ENCODE assay signal across 8 mouse cellular contexts in the genomic region with DNA sequence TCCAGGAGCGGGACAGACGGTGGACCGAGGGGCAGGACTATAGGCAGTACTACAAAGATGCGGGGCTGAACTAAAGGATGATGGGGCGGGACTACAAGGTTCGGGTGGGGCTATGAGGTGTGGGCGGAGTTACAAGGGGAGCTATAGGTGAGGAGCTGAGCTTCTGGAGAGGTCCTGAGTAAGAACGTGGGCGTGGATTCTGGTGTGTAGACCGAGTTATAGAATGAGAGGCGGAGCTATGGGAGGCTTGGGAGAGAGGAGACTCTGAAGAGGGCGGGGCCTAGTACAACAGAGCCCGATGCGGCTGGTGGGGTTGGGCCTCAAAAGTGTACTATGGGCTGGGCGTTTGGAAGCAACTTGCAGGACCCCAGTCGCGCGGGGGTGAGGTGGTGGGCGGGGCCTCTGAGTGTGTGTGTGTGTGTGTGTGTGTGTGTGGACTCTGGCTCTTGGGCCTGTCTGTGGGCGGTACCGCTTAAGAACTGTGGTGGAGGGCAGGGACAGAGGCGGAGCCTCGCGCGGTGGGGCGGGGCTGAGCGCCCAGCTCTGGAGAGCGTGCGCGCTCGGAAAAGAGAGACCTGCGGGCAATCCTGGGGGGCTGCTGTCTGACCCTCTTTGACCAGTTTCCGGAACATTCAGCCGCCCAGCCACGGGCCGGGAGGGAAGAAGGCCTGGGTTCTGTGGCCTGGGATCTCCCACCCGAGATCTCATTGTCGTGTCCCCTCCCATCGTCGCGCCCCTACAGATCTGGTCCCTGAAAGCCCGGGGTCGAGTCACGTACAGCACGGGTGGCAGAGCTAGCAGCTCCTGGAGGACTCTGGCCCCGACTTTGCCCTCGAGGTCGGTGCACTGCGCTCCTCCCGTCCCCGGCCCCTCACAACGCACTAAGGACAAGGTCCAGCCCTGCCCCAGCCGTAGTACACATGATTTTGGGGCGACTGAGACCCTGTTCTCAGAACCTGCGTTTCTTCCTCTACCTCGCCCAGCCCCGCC. TPM values are rescaled to one million over a fixed set of nuclear protein-coding genes. Genes with fewer than 3 reads are reported as not detected.
DNase-seq lines count a peak whose midpoint lies in the region; ATAC-seq and TF ChIP-seq lines count a peak whose summit lies in the region.

No protein-coding gene starts in this region.

- peak; percentile 98 for DNase-seq in MN1 (ENCODE audit: low spot score)
- DNase-seq in cerebellum, adult 8-10 months = peak; percentile 78
- peak; percentile 93 for DNase-seq in forelimb bud, embryonic 11.5 days (ENCODE audit: low read depth, low spot score)
- peak; percentile 94 for DNase-seq in hindbrain, embryonic 10.5 days (ENCODE audit: low spot score)
- peak; percentile 96 for DNase-seq in layer of hippocampus, adult 9-11 months
- peak; percentile 99 for DNase-seq in lung, postnatal 0 days (ENCODE audit: low spot score)
- DNase-seq in ovary, postnatal 36 days (ENCODE audit: low spot score) = peak; percentile 86
- peak; percentile 82 for DNase-seq in thymus, postnatal 25 days

- TF ChIP-seq CTCF in lung, postnatal 0 days (IDR thresholded peaks at IDR 0.05) = no peak

- no peak for TF ChIP-seq EP300 in lung, postnatal 0 days (IDR thresholded peaks at IDR 0.05)

- H3K4me2 ChIP-seq in lung, postnatal 0 days (replicated peaks; ENCODE audit: low read depth, low read length) = peak overlapping the region; percentile 86

- 1% methylated on average over 57 of the region's 57 CpGs for WGBS in hindbrain, embryonic 10.5 days
- WGBS in lung, postnatal 0 days = 3% methylated on average over 49 of the region's 57 CpGs

- H3K4me1 ChIP-seq in hindbrain, embryonic 10.5 days (replicated peaks) = peaks cover 60% of the 10 kb centered on the region
- peaks cover 17% of the 10 kb centered on the region; the same call in 1 of the 2 replicates for H3K4me1 ChIP-seq in lung, postnatal 0 days (ENCODE audit: insufficient read depth, low read depth, low read length)

- H3K27ac ChIP-seq in hindbrain, embryonic 10.5 days = peak overlapping the region; percentile 87
- H3K27ac ChIP-seq in lung, postnatal 0 days (ENCODE audit: low read length) = peak overlapping the region; percentile 66

- H3K36me3 ChIP-seq in hindbrain, embryonic 10.5 days = no peaks in the 10 kb centered on the region
- no peaks in the 10 kb centered on the region for H3K36me3 ChIP-seq in lung, postnatal 0 days (ENCODE audit: insufficient read depth, low read length)

- no peaks in the 10 kb centered on the region for H3K9me3 ChIP-seq in hindbrain, embryonic 10.5 days
- H3K9me3 ChIP-seq in lung, postnatal 0 days (ENCODE audit: low read length) = no peaks in the 10 kb centered on the region

- peak; percentile 78 for ATAC-seq in lung, postnatal 0 days

- peaks cover 84% of the 10 kb centered on the region for H3K27me3 ChIP-seq in hindbrain, embryonic 10.5 days (ENCODE audit: insufficient read depth, poor library complexity, severe bottlenecking)
- peaks cover 7% of the 10 kb centered on the region; the same call in 1 of the 2 replicates for H3K27me3 ChIP-seq in lung, postnatal 0 days (replicated peaks; ENCODE audit: insufficient read depth, low read length)

- peak overlapping the region; percentile 69 for H3K4me3 ChIP-seq in hindbrain, embryonic 10.5 days
- peak overlapping the region; percentile 36 for H3K4me3 ChIP-seq in lung, postnatal 0 days (ENCODE audit: low read depth, low read length)

- peak overlapping the region; percentile 54; the same call in 1 of the 2 replicates for H3K9ac ChIP-seq in lung, postnatal 0 days (replicated peaks; ENCODE audit: low read depth)

RNA-seq across cellular contexts. Expression of gene Mast3, which starts 7.5 kb away (rescaled TPM):
- polyA plus RNA-seq in hindbrain, embryonic 10.5 days (2016; fragmentation: Nextera tagmentation; extraction: Ambion mirVana) = 11.4 and 18.2 TPM in 2 replicates
- polyA plus RNA-seq in lung, postnatal 0 days (2015; fragmentation: Nextera tagmentation; extraction: Ambion mirVana) = 7.3 and 7.6 TPM in 2 replicates

RNA-seq across cellular contexts. Expression of gene Il12rb1, which starts 10.9 kb away (rescaled TPM):
- polyA plus RNA-seq in hindbrain, embryonic 10.5 days (2016; fragmentation: Nextera tagmentation; extraction: Ambion mirVana) = 0.05 TPM in 1 of 2 replicates, not detected in the other
- 0.13 and 0.16 TPM in 2 replicates for polyA plus RNA-seq in lung, postnatal 0 days (2015; fragmentation: Nextera tagmentation; extraction: Ambion mirVana)

RNA-seq across cellular contexts. Expression of gene Pik3r2, which starts 20.9 kb away (rescaled TPM):
- polyA plus RNA-seq in hindbrain, embryonic 10.5 days (2016; fragmentation: Nextera tagmentation; extraction: Ambion mirVana) = 73.4 and 82.1 TPM in 2 replicates
- 28.0 and 30.5 TPM in 2 replicates for polyA plus RNA-seq in lung, postnatal 0 days (2015; fragmentation: Nextera tagmentation; extraction: Ambion mirVana)

RNA-seq across cellular contexts. Expression of gene Mpv17l2, which starts 36.6 kb away (rescaled TPM):
- 35.0 and 40.6 TPM in 2 replicates for polyA plus RNA-seq in hindbrain, embryonic 10.5 days (2016; fragmentation: Nextera tagmentation; extraction: Ambion mirVana)
- 57.4 and 88.8 TPM in 2 replicates for polyA plus RNA-seq in lung, postnatal 0 days (2015; fragmentation: Nextera tagmentation; extraction: Ambion mirVana)

RNA-seq across cellular contexts. Expression of gene Arrdc2, which starts 42.1 kb away (rescaled TPM):
- 7.3 and 8.7 TPM in 2 replicates for polyA plus RNA-seq in hindbrain, embryonic 10.5 days (2016; fragmentation: Nextera tagmentation; extraction: Ambion mirVana)
- polyA plus RNA-seq in lung, postnatal 0 days (2015; fragmentation: Nextera tagmentation; extraction: Ambion mirVana) = 9.4 and 10.7 TPM in 2 replicates

Comparison
In these comparisons a context has a peak if more than half of its experiments do, and no peak if none do; other contexts are left out.
1. Peak in every context shown above with its lines: DNase-seq, ATAC-seq, H3K4me3 ChIP-seq and H3K27ac ChIP-seq.